Mouse (Mus musculus): ENCODE data around the gene Nr6a1.
A peak's percentile ranks its signal among the peaks of the same experiment; 100 is the strongest.

Gene Nr6a1

DNA sequence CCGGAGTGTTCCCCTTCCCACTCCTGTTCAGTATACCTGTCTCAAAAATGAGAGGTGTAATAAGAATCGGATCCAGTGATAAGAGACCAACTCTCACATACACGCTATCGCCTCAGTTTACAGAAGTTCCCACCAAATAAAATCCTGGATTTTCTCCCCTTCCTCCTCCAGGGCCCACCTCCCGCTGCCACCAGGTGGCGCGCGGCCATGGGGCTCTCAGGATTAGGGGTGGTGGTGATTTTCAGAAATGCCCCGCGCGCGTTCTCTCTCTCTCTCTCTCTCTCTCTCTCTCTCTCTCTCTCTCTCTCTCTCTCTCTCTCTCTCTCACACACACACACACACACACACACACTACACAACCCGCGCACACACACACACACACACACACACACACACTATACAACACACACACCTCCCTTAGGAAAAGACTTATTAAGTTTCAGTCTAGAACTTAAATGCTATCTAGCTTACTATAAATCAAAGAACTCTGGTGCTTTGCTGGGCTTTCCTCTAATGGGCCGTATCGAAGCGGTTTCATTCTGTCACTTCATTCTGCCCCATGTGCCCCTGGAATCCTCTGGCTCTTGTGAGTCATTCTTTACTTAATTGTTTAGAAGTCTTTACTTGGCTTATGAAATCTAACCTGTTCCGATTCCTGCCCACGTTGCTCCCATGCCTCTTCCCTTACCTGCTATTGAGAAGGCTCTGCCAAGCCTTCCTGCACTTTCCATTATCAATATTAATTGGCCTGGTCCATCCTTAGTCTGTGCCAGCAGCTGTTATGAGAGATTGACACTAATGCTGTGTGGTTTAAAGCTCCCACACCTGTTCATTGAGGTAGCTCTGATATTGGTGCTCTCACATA, at the start of gene Nr6a1:
Nr6a1 (minus strand) TSS at position 574 of the 865 bp plus-strand sequence.
- peak; percentile 83 for DNase-seq (ENCODE audit: low spot score)

DNA sequence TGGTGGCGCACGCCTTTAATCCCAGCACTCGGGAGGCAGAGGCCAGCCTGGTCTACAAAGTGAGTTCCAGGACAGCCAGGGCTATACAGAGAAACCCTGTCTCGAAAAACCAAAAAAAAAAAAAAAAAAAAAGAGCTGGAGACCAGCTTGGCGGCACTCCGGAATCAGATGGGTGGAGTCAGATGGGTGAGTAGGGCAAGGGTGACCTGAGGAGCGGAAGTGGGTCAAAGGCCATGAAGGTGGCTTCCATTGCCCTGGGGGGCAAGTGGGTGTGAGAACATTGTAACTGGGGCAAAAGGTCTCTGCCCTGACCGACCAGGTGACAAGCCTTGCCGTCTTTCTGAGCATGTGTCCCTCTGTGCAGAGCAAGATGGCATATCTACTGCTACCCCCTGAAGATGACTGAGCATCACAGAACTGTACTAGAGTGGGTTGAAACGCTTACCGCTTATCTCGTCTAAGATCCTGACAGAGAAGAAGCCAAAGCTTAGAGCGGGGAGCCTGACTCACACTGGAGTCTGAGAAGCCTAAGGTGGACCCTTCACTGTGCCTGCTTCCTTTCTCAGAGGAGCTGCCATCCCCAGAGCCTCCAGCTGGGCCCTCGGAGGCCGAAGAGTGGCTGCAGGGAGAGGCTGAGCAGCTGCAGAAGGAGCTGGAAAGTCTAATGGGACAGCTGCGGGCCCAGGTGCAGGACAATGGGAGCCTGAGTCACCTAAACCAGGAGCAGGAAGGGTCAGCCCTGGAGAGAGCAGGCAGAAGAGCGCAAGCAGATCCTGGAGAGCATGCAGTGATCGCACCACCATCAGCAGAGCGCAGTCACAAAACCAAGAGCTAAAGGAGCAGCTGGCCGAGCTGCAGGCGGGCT, 48.7 kb upstream of the Nr6a1 start:
- DNase-seq (ENCODE audit: low spot score), result no peak

DNA sequence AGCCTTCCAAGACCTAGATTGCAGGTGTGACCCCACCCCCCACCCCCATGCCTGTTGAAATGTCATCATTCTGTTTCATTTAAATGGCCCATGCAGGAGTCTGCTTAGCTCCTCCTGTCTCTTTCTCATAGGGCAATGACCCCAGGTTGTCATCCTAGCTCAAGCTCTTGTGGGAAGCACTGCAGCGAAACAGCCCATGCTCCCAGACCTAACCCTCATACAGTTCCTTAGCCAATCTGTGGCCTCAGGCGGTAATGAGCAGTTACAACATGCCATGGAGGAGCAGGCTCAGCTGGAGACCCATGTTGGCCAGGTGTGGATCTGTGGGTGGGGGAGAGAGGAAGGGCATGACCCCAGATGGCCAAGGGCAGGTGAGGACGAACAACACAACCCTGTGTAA, 47.7 kb upstream of the Nr6a1 start:
- DNase-seq (ENCODE audit: low spot score), result no peak

DNA sequence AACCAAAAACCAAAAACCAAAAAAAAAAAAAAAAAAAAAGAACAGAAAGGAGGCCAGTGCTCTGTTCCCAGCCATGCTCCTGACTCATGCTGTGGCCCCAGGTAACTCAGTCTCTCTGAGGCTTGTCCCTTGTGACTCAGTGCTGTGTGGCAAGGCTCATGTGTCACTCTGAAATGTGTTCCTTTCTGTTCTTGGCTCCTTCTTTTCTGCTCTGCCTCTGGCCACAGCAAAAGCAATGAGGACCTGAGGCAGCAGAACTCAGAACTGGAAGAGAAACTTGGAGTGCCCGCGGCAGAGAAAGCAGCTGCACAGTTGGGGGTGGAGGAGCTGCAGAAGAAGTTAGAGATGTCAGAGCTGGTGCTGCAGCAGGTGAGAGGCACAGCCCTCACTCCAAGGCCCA, 46.7 kb upstream of the Nr6a1 start:
- no peak for DNase-seq (ENCODE audit: low spot score)

DNA sequence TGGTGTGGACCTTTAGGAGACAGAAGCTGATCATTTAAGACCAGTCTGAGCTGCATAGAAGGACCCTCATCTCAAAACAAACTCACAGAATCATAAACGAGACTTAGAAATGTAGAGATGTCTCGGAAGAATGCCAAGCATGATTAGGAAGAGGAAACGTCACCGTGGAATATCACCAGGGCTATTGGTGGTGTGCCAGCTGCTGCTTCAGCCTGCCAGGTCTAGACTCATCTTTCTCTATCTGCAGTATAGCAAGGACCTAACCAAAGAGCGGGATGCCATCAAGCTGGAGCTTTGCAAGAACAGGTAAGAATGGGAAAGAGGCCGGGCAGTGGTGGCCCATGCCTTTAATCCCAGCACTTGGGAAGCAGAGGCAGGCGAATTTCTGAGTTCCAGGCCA, 46.2 kb upstream of the Nr6a1 start:
- DNase-seq (ENCODE audit: low spot score), result no peak

DNA sequence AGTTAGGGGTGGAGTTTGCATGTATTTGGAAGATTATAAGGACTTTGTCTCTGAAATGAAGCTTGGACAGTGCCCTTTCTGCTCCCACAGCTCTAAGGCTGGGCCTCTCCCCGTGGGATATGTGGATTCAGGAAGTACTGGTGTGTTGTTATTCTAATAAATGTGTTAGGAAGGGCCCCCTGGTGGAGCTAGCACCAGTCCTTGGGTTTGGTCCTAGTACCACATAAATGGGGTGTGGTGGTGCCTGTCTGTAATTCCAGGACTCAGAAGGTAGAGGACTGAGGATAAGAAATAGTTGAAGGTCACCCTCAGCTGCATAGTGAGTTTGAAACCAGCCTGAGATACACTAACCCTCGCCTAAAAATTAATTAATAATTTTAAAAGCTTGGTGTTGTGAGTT, 45.7 kb upstream of the Nr6a1 start:
- no peak for DNase-seq (ENCODE audit: low spot score)

DNA sequence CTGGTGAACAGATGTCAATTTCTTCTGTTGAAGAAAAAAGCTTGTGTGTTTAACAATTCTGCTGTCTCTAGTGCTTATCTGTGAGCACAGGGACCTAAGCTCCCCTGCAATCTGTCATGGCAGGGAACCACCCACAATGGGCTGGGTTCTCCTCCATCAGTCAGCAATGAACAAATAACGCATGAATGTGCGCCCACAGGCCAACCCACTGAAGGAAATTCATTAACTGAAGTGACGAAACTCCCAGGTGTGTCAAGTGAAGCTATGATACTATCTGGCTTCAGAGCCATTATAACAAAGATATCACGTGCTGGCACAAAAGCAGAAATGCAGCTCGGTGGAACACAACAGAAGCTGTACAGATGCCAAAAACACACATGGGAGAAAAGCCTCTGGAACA, 42.6 kb upstream of the Nr6a1 start:
- no peak for DNase-seq (ENCODE audit: low spot score)

DNA sequence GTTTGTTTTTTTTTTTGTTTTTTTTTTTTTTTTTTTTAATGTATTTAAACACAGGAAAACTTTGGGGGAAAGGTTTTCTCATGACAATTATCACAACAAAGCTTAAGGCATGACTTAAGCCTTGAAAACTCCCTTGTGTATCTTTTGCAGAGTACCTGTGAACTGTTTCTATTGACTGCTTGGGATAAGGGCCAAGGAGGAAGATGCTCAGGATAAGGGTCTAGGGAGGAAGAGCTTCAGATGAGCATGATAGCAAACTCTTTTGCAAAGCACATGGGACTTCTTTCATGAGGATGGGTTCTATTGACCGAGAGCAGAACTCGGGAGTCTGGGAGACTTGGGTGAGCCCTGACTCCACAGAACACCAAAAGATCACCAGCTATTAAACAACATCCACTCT, 42.2 kb upstream of the Nr6a1 start:
- no peak for DNase-seq (ENCODE audit: low spot score)

DNA sequence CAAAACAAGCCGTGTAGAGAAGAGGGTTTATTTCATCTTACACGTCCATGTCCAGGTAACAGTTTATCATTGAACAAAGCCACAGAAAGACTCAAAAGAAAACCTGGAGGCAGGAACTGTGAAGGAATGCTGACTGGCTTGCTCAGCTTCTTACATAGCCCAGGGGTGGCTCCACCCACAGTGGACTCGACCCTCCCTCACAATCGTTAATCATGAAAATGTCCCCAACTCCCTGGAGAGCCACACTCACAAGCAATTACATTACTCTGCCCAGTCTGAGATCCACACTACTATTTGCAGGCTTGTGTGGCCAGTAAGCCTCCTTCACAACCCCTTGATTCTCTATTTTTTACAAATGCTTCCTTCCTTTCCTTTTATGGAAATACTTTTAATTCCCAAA, 36.7 kb upstream of the Nr6a1 start:
- DNase-seq (ENCODE audit: low spot score), result peak; percentile 79

DNA sequence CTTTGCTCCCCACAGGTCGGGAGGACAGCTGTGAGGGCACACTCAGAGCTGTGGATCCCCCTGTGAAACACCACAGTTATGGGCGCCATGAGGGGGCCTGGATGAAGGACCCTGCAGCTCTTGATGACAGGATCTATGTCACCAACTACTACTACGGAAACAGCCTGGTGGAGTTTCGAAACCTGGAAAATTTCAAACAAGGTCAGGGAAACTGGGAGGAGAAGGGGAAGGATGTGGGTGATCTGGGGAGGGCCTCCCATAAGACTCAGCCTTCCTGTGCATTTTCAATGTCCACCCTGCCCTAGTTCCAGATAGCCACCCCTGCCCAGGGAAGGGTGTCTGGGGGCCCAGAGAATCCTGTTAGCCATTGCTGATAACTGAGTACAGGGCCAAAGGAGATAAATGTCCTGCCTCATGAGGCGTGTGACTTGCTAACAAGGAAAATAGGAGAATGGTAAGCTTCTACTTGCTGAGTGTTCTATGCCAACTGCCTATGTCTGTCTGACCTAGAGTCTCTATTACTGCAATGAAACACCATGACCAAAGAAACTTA, 30.3 kb upstream of the Nr6a1 start:
- no peak for DNase-seq (ENCODE audit: low spot score)

DNA sequence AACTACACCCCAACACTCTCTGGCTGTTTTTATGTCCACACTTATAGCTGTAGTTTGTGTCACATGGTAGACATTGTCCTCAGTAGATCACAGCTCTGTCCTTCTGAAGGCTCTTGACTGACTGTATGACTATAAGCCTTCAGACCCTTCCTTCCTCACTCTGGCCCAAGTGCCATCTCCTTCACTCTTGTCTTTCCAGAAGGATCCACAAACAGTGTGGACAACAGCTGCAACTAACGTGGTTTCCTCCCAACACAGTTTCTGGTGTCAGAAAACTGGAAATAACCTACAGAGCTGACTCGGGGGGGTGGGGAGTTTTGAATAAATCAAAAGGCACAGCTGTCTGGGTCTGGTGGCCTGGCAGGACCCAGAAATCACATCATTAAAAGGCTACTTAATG, 28.6 kb upstream of the Nr6a1 start:
- no peak for DNase-seq (ENCODE audit: low spot score)

DNA sequence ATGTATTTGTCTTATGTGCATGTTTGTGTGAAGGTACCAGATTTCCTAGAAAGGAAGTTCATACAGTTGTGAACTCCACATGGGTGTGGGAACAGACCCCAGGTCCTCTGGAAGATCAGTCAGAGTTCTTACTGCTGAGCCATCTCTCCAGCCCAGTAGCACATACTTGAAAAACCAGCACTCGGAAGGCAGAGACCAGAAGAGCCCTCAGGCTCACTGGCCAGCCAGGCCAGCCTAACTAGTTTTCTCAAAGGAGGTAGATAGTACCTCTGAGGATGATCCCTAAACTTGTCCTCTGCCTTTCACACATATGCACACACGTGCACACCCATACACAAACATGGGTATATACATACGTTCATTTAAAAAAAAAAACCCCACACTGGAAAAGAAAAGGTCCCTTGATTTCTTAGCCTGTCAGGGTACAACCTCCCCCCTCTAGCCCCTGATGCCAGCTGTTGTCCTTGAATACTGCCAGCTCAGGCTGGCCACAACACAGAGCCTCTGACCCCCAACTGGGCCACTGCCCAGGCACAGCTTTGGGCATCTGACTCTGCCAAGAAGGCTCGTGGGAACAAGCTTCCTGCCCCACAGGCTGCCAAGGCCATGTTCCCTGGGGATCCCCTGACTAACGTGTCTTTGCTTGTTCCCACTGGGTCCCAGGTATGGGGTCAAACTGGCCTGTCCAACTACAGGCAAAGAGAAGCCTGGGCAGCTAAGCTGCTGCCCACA, 25.8 kb upstream of the Nr6a1 start:
- DNase-seq (ENCODE audit: low spot score), result no peak

DNA sequence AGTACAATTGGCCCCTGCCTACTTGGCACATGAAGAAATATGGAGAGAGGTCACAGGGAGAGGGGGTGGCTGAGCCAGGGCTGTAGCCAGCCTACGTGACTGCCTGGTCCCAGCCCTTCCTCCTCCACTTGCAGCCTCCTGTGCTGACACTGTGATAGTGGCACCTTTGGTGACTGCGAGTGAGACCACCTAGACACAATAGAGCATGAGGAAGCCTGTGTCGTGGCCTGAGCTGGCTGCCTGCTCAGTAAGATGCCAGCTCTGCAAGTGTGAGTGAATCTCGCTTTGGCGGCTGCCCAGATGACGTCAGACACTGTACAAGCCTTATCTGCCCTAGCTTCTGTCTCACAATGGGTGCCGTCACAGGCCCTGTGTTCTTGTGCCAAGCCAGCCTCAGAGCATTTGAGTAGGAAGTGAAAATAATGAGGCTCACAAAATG, 22.8 kb upstream of the Nr6a1 start:
- no peak for DNase-seq (ENCODE audit: low spot score)

DNA sequence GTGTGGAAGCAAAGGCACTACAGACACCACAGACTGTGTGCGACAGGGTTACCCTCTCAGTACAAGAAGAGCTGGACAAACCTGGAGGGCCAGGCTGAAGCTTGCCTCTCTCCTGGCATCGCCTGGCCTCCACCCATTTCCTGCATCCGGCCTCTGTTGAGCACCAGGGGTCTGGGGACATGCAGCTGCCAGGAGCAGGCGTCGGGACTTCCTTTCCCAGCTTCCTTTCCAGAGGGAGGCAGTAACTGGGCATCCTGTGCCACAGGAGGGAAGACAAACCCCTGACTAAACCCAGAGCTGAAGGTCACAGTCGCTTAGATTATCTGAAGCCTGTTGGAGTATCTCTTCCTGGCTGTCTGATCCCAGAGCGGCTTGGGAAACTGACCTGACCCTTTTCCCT, 20.1 kb upstream of the Nr6a1 start:
- no peak for DNase-seq (ENCODE audit: low spot score)

DNA sequence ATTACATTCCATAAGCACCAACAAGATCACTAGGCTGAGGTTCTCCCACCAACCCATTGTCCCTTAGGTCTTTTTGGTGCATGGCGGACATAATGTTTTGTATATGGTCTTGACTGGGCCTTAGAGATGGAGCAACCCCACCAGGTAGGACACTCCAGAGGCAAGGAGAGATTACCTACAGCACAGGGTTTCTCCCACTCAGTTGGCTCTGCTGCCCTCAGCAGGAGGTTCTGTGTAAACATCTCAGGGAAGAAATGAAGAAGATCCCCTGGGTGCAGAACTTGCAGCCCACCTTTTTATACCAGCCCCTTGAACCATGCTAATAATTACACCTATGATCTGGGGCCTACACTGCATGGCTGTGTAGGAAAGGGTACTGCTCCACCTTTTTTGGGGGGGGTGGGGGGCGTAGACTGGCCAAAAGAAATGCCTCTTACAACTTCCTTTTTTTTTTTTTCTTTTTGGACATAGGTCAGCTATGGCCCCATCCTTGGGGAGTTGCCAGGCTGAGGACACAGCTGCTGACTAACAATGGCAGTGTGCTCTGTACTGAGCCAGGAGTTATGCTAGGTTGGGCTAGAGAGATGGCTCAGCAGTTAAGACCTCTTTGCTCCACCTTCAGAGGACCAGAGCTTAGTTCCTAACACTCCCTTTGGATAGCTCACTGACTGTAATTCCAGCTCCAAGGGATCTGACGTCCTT, 17.1 kb upstream of the Nr6a1 start:
- no peak for DNase-seq (ENCODE audit: low spot score)

DNA sequence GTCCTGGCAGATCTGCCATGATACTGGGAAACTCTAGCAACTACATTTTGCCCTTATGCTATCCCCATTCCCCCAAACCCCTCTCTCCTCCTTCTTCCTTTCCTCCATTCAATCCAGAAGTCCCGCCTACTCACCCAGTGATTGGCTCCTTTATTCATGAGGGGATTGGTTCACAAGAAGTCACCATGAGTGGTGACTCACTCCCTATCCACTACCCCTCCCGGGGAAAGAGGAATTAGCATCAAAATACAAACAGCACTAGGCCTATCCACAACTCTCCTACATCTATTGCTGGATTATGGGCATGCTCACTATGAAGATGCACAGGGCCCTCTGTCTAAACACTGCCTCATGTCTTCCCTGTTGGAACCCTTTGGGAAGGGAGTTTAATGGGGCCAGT, 16.5 kb upstream of the Nr6a1 start:
- DNase-seq (ENCODE audit: low spot score), result no peak

DNA sequence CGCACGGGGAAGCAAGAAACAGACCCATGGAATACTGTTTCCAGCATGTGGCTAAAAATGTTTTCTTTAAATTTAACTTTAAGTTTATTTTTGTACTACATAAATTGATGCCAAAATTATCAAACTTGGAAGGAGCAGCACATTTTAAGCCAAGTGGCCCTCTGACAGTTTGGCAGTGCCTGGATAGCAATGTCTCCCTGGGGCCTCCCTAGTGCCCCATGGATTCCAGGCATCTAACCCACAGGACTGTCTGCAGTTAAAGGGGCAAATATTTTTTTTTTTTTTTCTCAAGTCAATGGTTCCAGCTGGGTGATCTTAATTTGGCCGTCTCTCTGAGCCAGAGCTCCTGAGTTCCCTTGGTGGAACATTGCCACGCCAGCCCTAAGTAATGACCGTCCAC, 15.7 kb upstream of the Nr6a1 start:
- no peak for DNase-seq (ENCODE audit: low spot score)

DNA sequence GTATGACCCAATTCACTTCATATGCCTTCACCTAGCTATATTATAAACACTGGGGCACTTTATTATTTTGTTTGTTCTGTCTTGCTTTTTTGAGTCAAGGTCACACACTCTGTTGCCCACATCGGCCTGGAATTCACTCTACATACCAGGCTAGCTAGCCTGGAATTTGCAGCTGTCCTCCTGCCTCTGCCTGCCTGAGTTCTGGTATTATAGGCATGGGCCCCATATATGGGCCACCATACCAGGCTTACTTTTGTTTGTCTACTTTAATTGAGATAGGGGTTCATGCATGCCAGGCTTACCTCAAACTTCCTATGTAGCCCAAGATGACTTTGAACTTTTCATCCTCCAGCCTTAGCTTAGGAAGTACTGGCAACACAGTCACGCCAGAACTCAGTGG, 14.4 kb upstream of the Nr6a1 start:
- DNase-seq (ENCODE audit: low spot score), result no peak

DNA sequence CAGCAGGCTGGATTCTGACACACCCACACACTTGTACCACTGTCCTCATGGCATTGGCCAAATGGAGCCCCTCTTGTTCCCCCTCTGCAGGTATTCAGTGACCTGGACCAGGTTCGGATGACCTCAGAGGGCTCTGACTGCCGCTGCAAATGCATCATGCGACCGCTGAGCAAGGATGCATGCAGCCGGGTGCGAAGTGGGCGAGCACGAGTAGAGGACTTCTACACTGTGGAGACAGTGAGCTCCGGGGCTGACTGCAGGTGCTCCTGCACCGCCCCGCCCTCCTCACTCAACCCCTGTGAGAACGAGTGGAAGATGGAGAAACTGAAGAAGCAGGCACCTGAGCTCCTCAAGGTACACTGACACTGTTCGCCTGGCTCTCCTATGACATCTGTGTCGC, 13.9 kb upstream of the Nr6a1 start:
- no peak for DNase-seq (ENCODE audit: low spot score)

DNA sequence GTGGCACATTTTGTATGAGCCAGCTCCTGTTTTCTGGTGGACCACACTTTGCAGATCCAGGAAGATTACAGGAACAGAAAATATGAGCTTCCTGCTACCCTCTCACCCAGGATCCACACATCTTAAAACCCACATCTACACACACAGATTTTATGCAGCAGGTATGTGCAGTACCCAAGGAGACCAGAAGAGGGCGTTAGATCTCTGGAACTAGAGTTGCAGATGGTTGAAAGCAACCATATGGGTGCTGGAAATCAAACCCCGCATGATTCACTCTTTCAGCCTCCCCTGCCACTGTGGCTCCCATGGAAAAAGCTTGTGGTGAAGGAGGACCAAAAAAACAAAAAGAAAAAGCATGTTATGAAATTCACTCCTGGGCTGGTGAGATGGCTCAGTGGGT, 11.6 kb upstream of the Nr6a1 start:
- DNase-seq (ENCODE audit: low spot score), result no peak

DNA sequence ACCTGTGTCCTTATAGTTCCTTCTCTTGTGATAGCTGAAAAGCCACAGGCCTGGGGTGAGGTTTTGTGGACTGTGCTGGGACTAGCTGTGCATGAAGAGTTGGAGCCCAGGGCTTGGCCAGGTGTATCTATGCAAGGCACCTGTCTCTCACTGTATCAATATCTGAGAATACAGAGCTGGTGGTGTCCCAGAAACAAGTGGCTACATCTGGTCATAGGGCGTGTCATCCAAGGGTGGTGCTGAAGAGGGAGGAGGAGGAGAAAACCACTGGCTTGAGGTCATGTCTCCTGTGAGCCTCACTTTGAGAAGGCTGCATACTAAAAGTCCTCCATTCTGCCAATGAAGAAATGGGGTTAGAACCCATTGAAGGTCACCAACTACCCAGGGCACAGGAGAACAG, 10.5 kb upstream of the Nr6a1 start:
- DNase-seq (ENCODE audit: low spot score), result no peak

DNA sequence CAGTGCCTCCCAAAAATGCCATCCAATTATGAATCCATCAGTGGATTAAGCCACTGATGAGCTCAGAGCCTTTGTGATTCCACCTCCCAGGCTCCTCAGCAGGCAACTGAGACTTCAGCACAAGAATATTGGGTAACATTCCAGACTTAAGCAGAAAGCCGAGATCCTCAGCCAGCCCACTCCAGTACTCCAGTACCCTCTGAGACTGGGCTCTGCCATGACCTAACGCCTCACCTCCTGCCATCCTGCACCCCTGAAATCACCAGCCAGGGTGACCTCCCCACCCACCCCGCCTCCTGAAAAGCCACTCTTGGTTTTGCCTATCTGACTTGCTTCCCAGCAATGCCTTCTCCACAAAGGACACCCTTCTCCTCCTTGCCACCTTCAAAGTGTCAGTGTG, 9.9 kb upstream of the Nr6a1 start:
- no peak for DNase-seq (ENCODE audit: low spot score)

All from embryo, embryonic 10 days (tissue).